9 mouse cellular contexts compared by ENCODE assay signal in genomic region chr5:140540106-140540505, GRCm38 (mm10). TPM values are rescaled to one million over a fixed set of nuclear protein-coding genes. Genes with fewer than 3 reads are reported as not detected.
DNase-seq lines count a peak whose midpoint lies in the region; ATAC-seq and TF ChIP-seq lines count a peak whose summit lies in the region.
"Had no signal": no experiment of that assay in that cellular context is flagged by ENCODE, and none has a peak within 500 bp of the region (broad histone marks: within the 10 kb centered on the region; RNA-seq: fewer than 3 reads in every experiment).

No protein-coding gene starts in this region.

- H3K9ac ChIP-seq in kidney, embryonic 14.5 days (ENCODE audit: low read depth, low read length): no peak overlapping the region
- no peak overlapping the region for H3K9ac ChIP-seq in limb, embryonic 14.5 days (ENCODE audit: low read depth, low read length, severe bottlenecking)
- H3K9ac ChIP-seq: embryonic facial prominence, embryonic 13.5 days had no signal

- H3K9me3 ChIP-seq in kidney, embryonic 14.5 days (ENCODE audit: control insufficient read depth, low read length): no peaks in the 10 kb centered on the region
- no peaks in the 10 kb centered on the region for H3K9me3 ChIP-seq in limb, embryonic 14.5 days (ENCODE audit: control insufficient read depth, low read length)
- H3K9me3 ChIP-seq: embryonic facial prominence, embryonic 13.5 days had no signal

- no peak overlapping the region for H3K27ac ChIP-seq in kidney, embryonic 14.5 days (ENCODE audit: low read depth, low read length)
- H3K27ac ChIP-seq in limb, embryonic 14.5 days (replicated peaks; ENCODE audit: low read depth, low read length): no peak overlapping the region
- H3K27ac ChIP-seq: embryonic facial prominence, embryonic 13.5 days had no signal

- no peaks in the 10 kb centered on the region for H3K36me3 ChIP-seq in kidney, embryonic 14.5 days (ENCODE audit: control insufficient read depth, insufficient read depth, low read length)
- no peaks in the 10 kb centered on the region for H3K36me3 ChIP-seq in limb, embryonic 14.5 days (ENCODE audit: control insufficient read depth, insufficient read depth, low read length)
- H3K36me3 ChIP-seq in splenic B cell, adult 2 months (ENCODE audit: control insufficient read depth, insufficient read depth, low read length, poor library complexity, severe bottlenecking): no peaks in the 10 kb centered on the region
- H3K36me3 ChIP-seq: embryonic facial prominence, embryonic 13.5 days had no signal

- DNase-seq in A20 (ENCODE audit: low read depth, low spot score): peak; percentile 73
- peak; percentile 76 for DNase-seq in adrenal gland, adult 2 months
- peak; percentile 80 for DNase-seq in embryo, embryonic 9.5 days (ENCODE audit: extremely low spot score)
- peak; percentile 75 to 95 for DNase-seq in heart, adult 18-20 months
- peak; percentile 78 for DNase-seq in limb, embryonic 14.5 days (ENCODE audit: low spot score)
- DNase-seq in naive thymus-derived CD4-positive, alpha-beta T cell, adult 2 months (ENCODE audit: low read depth): peak; percentile 93
- peak; percentile 90 for DNase-seq in splenic B cell, adult 2 months (ENCODE audit: low read depth, low spot score)

- peak; percentile 38; the same call in 1 of the 2 replicates for ATAC-seq in kidney, embryonic 14.5 days (ENCODE audit: low FRiP score, low TSS enrichment)
- peak; percentile 58; the same call in 1 of the 2 replicates for ATAC-seq in limb, embryonic 14.5 days (ENCODE audit: low FRiP score, low read depth)

- H3K4me2 ChIP-seq in kidney, embryonic 14.5 days (replicated peaks; ENCODE audit: low read depth, low read length): no peak overlapping the region
- H3K4me2 ChIP-seq in limb, embryonic 14.5 days (replicated peaks; ENCODE audit: low read depth, low read length, severe bottlenecking): no peak overlapping the region
- H3K4me2 ChIP-seq: embryonic facial prominence, embryonic 13.5 days had no signal

- 13% methylated on average over 8 of the region's 8 CpGs for WGBS in kidney, embryonic 14.5 days
- WGBS in limb, embryonic 14.5 days: 17% methylated on average over 8 of the region's 8 CpGs

- H3K27me3 ChIP-seq in kidney, embryonic 14.5 days (ENCODE audit: control insufficient read depth, insufficient read depth, low read length): no peaks in the 10 kb centered on the region
- no peaks in the 10 kb centered on the region for H3K27me3 ChIP-seq in limb, embryonic 14.5 days (ENCODE audit: control insufficient read depth, insufficient read depth, low read length)
- H3K27me3 ChIP-seq in splenic B cell, adult 2 months (ENCODE audit: control insufficient read depth, insufficient read depth, low read length, poor library complexity, severe bottlenecking): no peaks in the 10 kb centered on the region
- H3K27me3 ChIP-seq: embryonic facial prominence, embryonic 13.5 days had no signal

- no peak overlapping the region for H3K4me3 ChIP-seq in kidney, embryonic 14.5 days (ENCODE audit: low read length)
- no peak overlapping the region for H3K4me3 ChIP-seq in limb, embryonic 14.5 days (replicated peaks; ENCODE audit: low read length)
- H3K4me3 ChIP-seq: embryonic facial prominence, embryonic 13.5 days had no signal

- 0 out of 2 replicates have a peak, but pooled peaks cover 5% of the 10 kb centered on the region for H3K4me1 ChIP-seq in kidney, embryonic 14.5 days (ENCODE audit: control insufficient read depth, insufficient read depth, low read length)
- H3K4me1 ChIP-seq in limb, embryonic 14.5 days (ENCODE audit: control insufficient read depth, insufficient read depth, low read length): peaks cover 5% of the 10 kb centered on the region; the same call in 1 of the 2 replicates

- TF ChIP-seq POLR2A in limb, embryonic 14.5 days (IDR thresholded peaks at IDR 0.05; ENCODE audit: borderline replicate concordance, extremely low read depth, insufficient read depth, insufficient read length): no peak

RNA-seq across cellular contexts. Expression of gene Grifin, which starts 24.8 kb away (rescaled TPM):
- not detected for total RNA-seq in adrenal gland, adult 2 months (2021)
- not detected in 2 replicates for polyA plus RNA-seq in adrenal gland, adult 2 months (2012; rRNA removed)
- not detected for total RNA-seq in heart, adult 18-20 months (2021)
- 0.34 TPM in 1 of 2 replicates, not detected in the other for polyA plus RNA-seq in kidney, embryonic 14.5 days (2014; fragmentation: Nextera tagmentation; extraction: Ambion mirVana)
- 0.18 and 0.19 TPM in 2 replicates for polyA plus RNA-seq in limb, embryonic 14.5 days (2012; rRNA removed)
- polyA plus RNA-seq in limb, embryonic 14.5 days (2014; fragmentation: Nextera tagmentation; extraction: Ambion mirVana): not detected in 2 replicates
- polyA plus RNA-seq: embryonic facial prominence, embryonic 13.5 days had no signal

RNA-seq across cellular contexts. Expression of gene Chst12, which starts 34.8 kb away (rescaled TPM):
- total RNA-seq in adrenal gland, adult 2 months (2021): 10 to 100 TPM in 1 of 2 experiments, 1 to 10 TPM in 1; 9.7 to 17.4 TPM
- polyA plus RNA-seq in adrenal gland, adult 2 months (2012; rRNA removed): 16.6 and 16.7 TPM in 2 replicates
- 1 to 10 TPM; 4.9 to 6.9 TPM for total RNA-seq in heart, adult 18-20 months (2021)
- 13.3 and 17.5 TPM in 2 replicates for polyA plus RNA-seq in kidney, embryonic 14.5 days (2014; fragmentation: Nextera tagmentation; extraction: Ambion mirVana)
- 22.9 and 28.4 TPM in 2 replicates for polyA plus RNA-seq in limb, embryonic 14.5 days (2012; rRNA removed)
- polyA plus RNA-seq in limb, embryonic 14.5 days (2014; fragmentation: Nextera tagmentation; extraction: Ambion mirVana): 22.4 and 22.6 TPM in 2 replicates
